Mouse (Mus musculus): ENCODE results near the gene Ddx60.

GRCm38 (mm10) chr8:62080195-62080802, 152.4 kb downstream of the Ddx60 start:
- no peak for TF ChIP-seq EP300 (IDR thresholded peaks at IDR 0.05; ENCODE audit: low read depth)
- TF ChIP-seq CTCF (IDR thresholded peaks at IDR 0.05; ENCODE audit: low read depth) = peak; percentile 60
